Mouse (Mus musculus) kidney, postnatal 0 days (tissue): ENCODE measurements around the gene Arfgef2. TPM values are rescaled to one million over a fixed set of nuclear protein-coding genes. Genes with fewer than 3 reads are reported as not detected.
A peak's percentile ranks its signal among the peaks of the same experiment; 100 is the strongest.

Source experiments
- ATAC-seq: fragments of 200-750 bp; cut with Nextera tagmentation; replicated peaks from 2 replicates; pipeline ENCODE4 v1.8.0; 2017; ENCODE audit warnings: low read depth, moderate number of reproducible peaks, moderate TSS enrichment, moderate library complexity; ENCODE audit not compliant: low FRiP score
- DNase-seq: peaks from one replicate; pipeline ENCODE4 v3.0.0-alpha.2; 2016; ENCODE audit warnings: low spot score
- H3K27ac ChIP-seq: fragments of 300-500 bp; sonication (generic); 2 replicates; pipeline ENCODE4 v1.5.1; 2014; ENCODE audit warnings: mild to moderate bottlenecking
- H3K27me3 ChIP-seq: fragments of 300-500 bp; sonication (generic); 2 replicates; pipeline ENCODE4 v1.6.1; 2014; ENCODE audit warnings: low read length, mixed read lengths; ENCODE audit not compliant: insufficient read depth
- H3K36me3 ChIP-seq: fragments of 300-500 bp; sonication (generic); 2 replicates; pipeline ENCODE4 v1.6.1; 2014; ENCODE audit warnings: low read length, mixed read lengths; ENCODE audit not compliant: insufficient read depth
- H3K4me1 ChIP-seq: fragments of 300-500 bp; sonication (generic); replicated peaks from 2 replicates; pipeline ENCODE4 v1.6.1; 2014; ENCODE audit warnings: antibody characterized with exemption, low read length, mixed read lengths; ENCODE audit not compliant: insufficient read depth
- H3K4me2 ChIP-seq: fragments of 300-500 bp; sonication (generic); 2 replicates; pipeline ENCODE4 v1.6.1; 2014; ENCODE audit warnings: mild to moderate bottlenecking, low read length, moderate library complexity, mixed read lengths
- H3K4me3 ChIP-seq: fragments of 300-500 bp; sonication (generic); replicated peaks from 2 replicates; pipeline ENCODE4 v1.5.1; 2014; ENCODE audit warnings: low read depth, low read length
- H3K9ac ChIP-seq: fragments of 300-500 bp; sonication (generic); 2 replicates; pipeline ENCODE4 v1.6.1; 2014; ENCODE audit warnings: low read depth, low read length
- H3K9me3 ChIP-seq: fragments of 300-500 bp; sonication (generic); replicated peaks from 2 replicates; pipeline ENCODE4 v1.6.1; 2016; ENCODE audit warnings: low read length, inconsistent platforms, mixed read lengths
- CTCF ChIP-seq: IDR thresholded peaks from 2 replicates; pipeline ENCODE4 v1.5.1; 2016; ENCODE audit warnings: antibody characterized with exemption, low read depth, mild to moderate bottlenecking, moderate library complexity
- WGBS: fragments of 180-500 bp; shearing (Covaris S2); extraction: QIAGEN DNeasy Blood & Tissue Kit; methylation state at CpG from one replicate; pipeline ENCODE4 v1.1.7; 2014; 5-methylcytosine and 5-hydroxymethylcytosine counted together
- polyA plus RNA-seq: library from polyadenylated mRNA; unstranded; fragments of >200 nt; fragmentation: Nextera tagmentation; extraction: Ambion mirVana; gene quantifications from 2 replicates; pipeline ENCODE4 v1.2.1, GENCODE M21; 2015

Arfgef2 gene
- polyA plus RNA-seq, 1 experiment from 2014 or later, result 4.3 TPM

GRCm38 (mm10) chr2:166824386-166824785 is 19.0 kb downstream of the Arfgef2 start:
- Histone ChIP-seq H3K9ac (no peak overlapping the region), H3K36me3 (no peaks in the 10 kb centered on the region), H3K4me2 (no peak overlapping the region), H3K27me3 (no peaks in the 10 kb centered on the region), H3K9me3 (no peaks in the 10 kb centered on the region), H3K4me1 (0 out of 2 replicates have a peak, but pooled peaks cover 4% of the 10 kb centered on the region), H3K27ac (no peak overlapping the region), H3K4me3 (no peak overlapping the region)
- WGBS, result 89% methylated on average over 5 of the region's 5 CpGs
- DNase-seq (no peak), ATAC-seq (no peak)
- TF ChIP-seq CTCF, result no peak

DNA sequence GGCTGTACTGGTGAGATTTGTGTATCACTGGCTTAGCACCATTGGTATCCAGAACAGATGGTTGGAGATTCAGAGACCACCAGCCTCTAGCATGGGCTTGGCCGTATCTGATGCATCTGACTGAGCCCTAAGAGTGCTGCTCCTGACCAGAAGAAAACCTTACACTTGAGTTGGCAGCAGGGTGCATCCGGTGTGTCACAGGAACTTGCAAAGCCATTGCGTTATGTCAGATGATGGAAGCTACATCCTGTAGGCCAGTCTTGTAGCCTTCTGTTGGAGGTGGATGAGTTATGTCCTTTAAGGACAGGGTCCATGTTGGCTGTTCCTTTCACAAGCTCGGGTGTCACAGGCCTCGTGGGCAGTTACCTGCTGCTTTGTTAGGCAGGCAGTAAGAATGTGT is 19.6 kb downstream of the Arfgef2 start:
- Histone ChIP-seq H3K4me3 (no peak overlapping the region), H3K9ac (no peak overlapping the region), H3K9me3 (no peaks in the 10 kb centered on the region), H3K27ac (no peak overlapping the region), H3K4me1 (0 out of 2 replicates have a peak, but pooled peaks cover 4% of the 10 kb centered on the region), H3K36me3 (no peaks in the 10 kb centered on the region), H3K4me2 (no peak overlapping the region), H3K27me3 (no peaks in the 10 kb centered on the region)
- no peak for TF ChIP-seq CTCF
- ATAC-seq (no peak), DNase-seq (no peak)
- WGBS, result 78% methylated on average over 5 of the region's 5 CpGs

DNA sequence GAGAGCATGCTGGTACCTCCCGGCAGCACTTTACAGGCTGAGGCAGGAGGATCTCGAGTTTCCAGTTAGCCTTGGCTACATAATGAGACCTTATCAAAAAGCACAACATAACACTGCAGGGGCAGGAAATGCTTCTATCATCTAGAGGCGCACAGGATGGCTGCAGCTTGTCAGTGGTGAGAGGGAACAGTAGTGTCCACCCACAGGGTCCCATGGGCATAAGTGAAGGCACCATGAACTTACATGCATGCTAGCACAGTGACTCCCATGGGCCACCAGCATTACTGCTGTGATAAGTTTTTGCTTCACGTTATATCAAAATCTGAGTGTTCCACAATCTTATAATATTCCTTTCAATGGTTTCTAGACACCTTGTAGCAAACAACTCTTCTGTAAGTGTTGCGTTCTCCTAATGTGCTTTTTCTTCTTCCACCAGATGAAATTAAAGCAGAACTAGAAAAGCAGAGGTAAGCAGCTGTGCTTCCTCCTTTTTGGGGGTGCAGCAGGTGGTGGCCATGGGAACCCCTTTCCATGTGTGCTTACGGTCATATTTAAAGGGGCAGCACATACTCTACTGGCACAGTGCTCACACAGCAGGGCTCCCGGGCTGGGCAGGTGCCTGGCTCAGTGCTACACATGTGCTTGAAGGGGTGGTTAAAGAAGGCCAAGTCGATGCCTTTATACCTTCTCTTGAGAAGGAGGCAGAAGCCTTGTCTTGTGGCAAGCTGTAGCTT is 21.3 kb downstream of the Arfgef2 start:
- ATAC-seq (no peak), DNase-seq (no peak)
- Histone ChIP-seq H3K9me3 (no peaks in the 10 kb centered on the region), H3K27me3 (no peaks in the 10 kb centered on the region), H3K9ac (no peak overlapping the region), H3K4me3 (no peak overlapping the region), H3K36me3 (no peaks in the 10 kb centered on the region), H3K4me2 (no peak overlapping the region), H3K27ac (no peak overlapping the region), H3K4me1 (no peaks in the 10 kb centered on the region)
- 92% methylated on average over 8 of the region's 8 CpGs for WGBS
- TF ChIP-seq CTCF, result no peak

DNA sequence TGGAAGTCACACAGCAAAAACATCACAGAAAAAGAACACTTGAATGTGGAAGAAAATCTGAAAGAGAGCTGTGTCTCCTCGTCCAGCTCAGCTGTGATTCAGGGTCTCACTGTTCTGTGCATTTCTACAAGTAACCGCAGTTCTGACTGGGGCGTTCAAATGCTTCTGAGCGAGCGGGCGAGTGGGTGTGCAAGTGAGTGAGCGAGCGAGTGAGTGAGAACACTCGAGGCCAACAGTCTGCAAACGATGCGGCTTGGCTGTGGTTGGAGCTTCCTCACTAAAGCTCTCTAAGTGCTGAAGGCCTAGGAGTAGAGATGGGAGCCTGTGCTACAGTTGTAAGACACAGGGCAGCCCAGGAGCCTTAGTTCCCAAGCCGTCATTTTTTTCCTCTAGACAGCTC is 22.9 kb downstream of the Arfgef2 start:
- no peak for DNase-seq
- WGBS, result 88% methylated on average over 12 of the region's 12 CpGs
- Histone ChIP-seq H3K36me3 (no peaks in the 10 kb centered on the region), H3K4me1 (no peaks in the 10 kb centered on the region), H3K9ac (no peak overlapping the region), H3K4me3 (no peak overlapping the region), H3K4me2 (no peak overlapping the region), H3K27me3 (no peaks in the 10 kb centered on the region), H3K27ac (no peak overlapping the region), H3K9me3 (no peaks in the 10 kb centered on the region)
- TF ChIP-seq CTCF, result no peak
- ATAC-seq, result no peak

DNA sequence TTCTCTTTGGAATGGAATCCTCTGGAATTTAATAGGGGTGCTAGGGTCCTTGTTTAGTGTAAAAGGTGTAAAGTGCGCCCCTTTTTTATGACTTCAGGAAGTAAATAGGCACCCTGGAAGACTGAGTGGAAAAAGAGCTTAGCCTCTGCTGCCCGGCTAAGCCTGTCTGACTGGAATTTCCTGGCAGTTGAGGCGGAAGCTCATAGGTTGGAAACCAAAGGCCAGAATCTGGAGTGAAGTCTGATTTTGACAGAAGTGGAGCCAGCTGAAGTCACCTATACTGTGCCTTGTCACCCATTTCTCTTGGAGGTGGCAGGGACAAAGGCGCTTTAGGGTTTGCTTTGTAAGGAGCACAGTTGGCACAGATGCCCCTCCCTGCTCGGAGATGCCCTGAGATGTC is 25.0 kb downstream of the Arfgef2 start:
- ATAC-seq (no peak), DNase-seq (no peak)
- Histone ChIP-seq H3K9ac (no peak overlapping the region), H3K4me3 (no peak overlapping the region), H3K36me3 (peaks cover 6% of the 10 kb centered on the region; the same call in 1 of the 2 replicates), H3K4me2 (no peak overlapping the region), H3K27me3 (no peaks in the 10 kb centered on the region), H3K9me3 (no peaks in the 10 kb centered on the region), H3K27ac (no peak overlapping the region), H3K4me1 (no peaks in the 10 kb centered on the region)
- WGBS, result 74% methylated on average over 5 of the region's 5 CpGs
- no peak for TF ChIP-seq CTCF

DNA sequence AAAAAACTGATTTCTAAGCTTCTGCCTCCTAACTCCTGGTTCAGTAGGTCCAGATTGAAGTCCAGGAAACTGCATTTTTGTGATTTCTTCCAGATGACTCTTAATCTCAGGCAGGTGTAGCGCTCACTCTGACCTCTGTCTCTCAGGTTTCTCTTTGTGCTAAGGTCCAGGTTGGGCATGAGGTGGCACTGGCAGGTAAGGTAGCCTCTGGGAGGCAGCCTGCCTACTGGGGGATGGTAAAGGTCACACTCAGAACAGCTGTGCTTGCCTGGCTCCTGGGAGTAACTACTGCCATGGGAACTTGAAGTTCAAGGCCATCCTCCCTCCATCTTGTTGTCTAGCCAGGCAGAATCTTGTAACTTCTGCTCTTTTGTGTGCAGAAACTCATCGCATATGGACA is 28.7 kb downstream of the Arfgef2 start:
- H3K27ac ChIP-seq, result no peak overlapping the region
- H3K9ac ChIP-seq, result no peak overlapping the region
- no peaks in the 10 kb centered on the region for H3K27me3 ChIP-seq
- DNase-seq, result no peak
- TF ChIP-seq CTCF, result no peak
- H3K4me1 ChIP-seq, result no peaks in the 10 kb centered on the region
- peak; percentile 69; the same call in 1 of the 2 replicates for ATAC-seq
- H3K9me3 ChIP-seq, result no peaks in the 10 kb centered on the region
- no peak overlapping the region for H3K4me2 ChIP-seq
- no peak overlapping the region for H3K4me3 ChIP-seq
- peaks cover 9% of the 10 kb centered on the region; the same call in 1 of the 2 replicates for H3K36me3 ChIP-seq
- 93% methylated on average over 2 of the region's 2 CpGs for WGBS
